Mouse (Mus musculus) liver, adult 2 months (tissue): ENCODE data around the gene Scin.

Experiments used
- CTCF ChIP-seq: fragments of 200-500 bp; IDR thresholded peaks from 2 replicates; pipeline ENCODE4 v1.5.1; 2011; ENCODE audit warnings: low read depth, low read length, control low read depth
- POLR2A ChIP-seq: fragments of 200-500 bp; IDR thresholded peaks from 2 replicates; pipeline ENCODE4 v1.6.1; 2011; ENCODE audit warnings: low read length, control low read depth; ENCODE audit not compliant: insufficient read depth; ENCODE audit errors: extremely low read depth

DNA sequence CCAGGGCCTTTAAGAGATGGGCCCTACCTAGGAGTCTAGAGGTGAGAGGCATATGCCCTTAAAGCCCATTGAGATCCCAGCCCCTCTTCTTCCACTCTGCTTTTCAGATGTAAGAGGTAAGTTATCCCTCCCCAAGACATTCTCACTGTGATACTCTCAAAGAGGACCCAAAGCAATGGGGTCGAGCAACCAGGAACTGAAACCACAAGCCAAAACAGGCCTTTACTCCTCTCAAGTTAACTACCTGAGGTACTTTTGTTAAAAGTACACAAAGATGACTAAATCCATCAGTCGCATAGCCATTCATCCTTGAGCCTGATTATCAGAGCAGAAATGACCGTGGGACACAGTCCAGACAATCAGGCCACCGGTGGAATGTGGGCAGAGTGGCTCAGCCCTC, 19.1 kb downstream of the Scin start:
- TF ChIP-seq CTCF (no peak), POLR2A (no peak)
